Mouse (Mus musculus): ENCODE measurements around the gene Kdm4b. TPM values are rescaled to one million over a fixed set of nuclear protein-coding genes. Genes with fewer than 3 reads are reported as not detected.

The Kdm4b gene
- polyA plus RNA-seq, 1 experiment from 2014 or later, result 75.1 TPM

- Histone ChIP-seq H3K4me3 (no peak overlapping the region), H3K4me2 (replicated peaks) (no peak overlapping the region), H3K4me1 (peaks cover 50% of the 10 kb centered on the region), H3K9me3 (no peaks in the 10 kb centered on the region), H3K9ac (replicated peaks) (no peak overlapping the region), H3K36me3 (no peaks in the 10 kb centered on the region), H3K27me3 (no peaks in the 10 kb centered on the region), H3K27ac (replicated peaks) (no peak overlapping the region)
- no peak for ATAC-seq (ENCODE audit: low FRiP score, low read depth)
Observed at GRCm38 (mm10) chr17:56329267-56329666, 3.4 kb downstream of the Kdm4b start.

GRCm38 (mm10) chr17:56330345-56330744 is 4.5 kb downstream of the Kdm4b start:
- WGBS, result 77% methylated on average over 3 of the region's 3 CpGs
- Histone ChIP-seq H3K4me1 (peaks cover 45% of the 10 kb centered on the region), H3K9ac (replicated peaks) (no peak overlapping the region), H3K4me3 (no peak overlapping the region), H3K27ac (replicated peaks) (no peak overlapping the region), H3K27me3 (no peaks in the 10 kb centered on the region), H3K4me2 (replicated peaks) (no peak overlapping the region), H3K9me3 (no peaks in the 10 kb centered on the region), H3K36me3 (0 out of 2 replicates have a peak, but pooled peaks cover 3% of the 10 kb centered on the region)
- ATAC-seq (ENCODE audit: low FRiP score, low read depth), result no peak

GRCm38 (mm10) chr17:56331256-56331655 is 5.4 kb downstream of the Kdm4b start:
- H3K4me2 ChIP-seq (replicated peaks), result no peak overlapping the region
- H3K4me3 ChIP-seq, result no peak overlapping the region
- H3K9ac ChIP-seq (replicated peaks), result no peak overlapping the region
- H3K4me1 ChIP-seq, result peaks cover 44% of the 10 kb centered on the region
- no peak overlapping the region for H3K27ac ChIP-seq (replicated peaks)
- ATAC-seq (ENCODE audit: low FRiP score, low read depth), result no peak
- no peaks in the 10 kb centered on the region for H3K27me3 ChIP-seq
- H3K36me3 ChIP-seq, result 0 out of 2 replicates have a peak, but pooled peaks cover 3% of the 10 kb centered on the region
- H3K9me3 ChIP-seq, result no peaks in the 10 kb centered on the region

GRCm38 (mm10) chr17:56332987-56333386 is 7.1 kb downstream of the Kdm4b start:
- no peak overlapping the region for H3K9ac ChIP-seq (replicated peaks)
- H3K36me3 ChIP-seq, result 0 out of 2 replicates have a peak, but pooled peaks cover 3% of the 10 kb centered on the region
- ATAC-seq (ENCODE audit: low FRiP score, low read depth), result peak; percentile 27; the same call in 1 of the 2 replicates
- H3K27me3 ChIP-seq, result no peaks in the 10 kb centered on the region
- H3K4me2 ChIP-seq (replicated peaks), result no peak overlapping the region
- H3K9me3 ChIP-seq, result no peaks in the 10 kb centered on the region
- 0 out of 2 replicates have a peak overlapping the region, but pooled peaks have one; percentile 2 for H3K27ac ChIP-seq (replicated peaks)
- H3K4me1 ChIP-seq, result peaks cover 35% of the 10 kb centered on the region
- WGBS, result 41% methylated on average over 8 of the region's 8 CpGs
- no peak overlapping the region for H3K4me3 ChIP-seq

- Histone ChIP-seq H3K4me2 (replicated peaks) (no peak overlapping the region), H3K4me3 (no peak overlapping the region), H3K4me1 (peaks cover 6% of the 10 kb centered on the region), H3K27me3 (no peaks in the 10 kb centered on the region), H3K27ac (replicated peaks) (no peak overlapping the region), H3K9ac (replicated peaks) (0 out of 2 replicates have a peak overlapping the region, but pooled peaks have one; percentile 4), H3K9me3 (no peaks in the 10 kb centered on the region), H3K36me3 (0 out of 2 replicates have a peak, but pooled peaks cover 3% of the 10 kb centered on the region)
- no peak for ATAC-seq (ENCODE audit: low FRiP score, low read depth)
- WGBS, result 70% methylated on average over 4 of the region's 4 CpGs
Observed at GRCm38 (mm10) chr17:56337190-56337589, 11.3 kb downstream of the Kdm4b start.

GRCm38 (mm10) chr17:56337791-56338190 is 11.9 kb downstream of the Kdm4b start:
- H3K27me3 ChIP-seq, result no peaks in the 10 kb centered on the region
- H3K4me3 ChIP-seq, result no peak overlapping the region
- H3K9me3 ChIP-seq, result no peaks in the 10 kb centered on the region
- peaks cover 6% of the 10 kb centered on the region for H3K4me1 ChIP-seq
- 0 out of 2 replicates have a peak, but pooled peaks cover 3% of the 10 kb centered on the region for H3K36me3 ChIP-seq
- no peak overlapping the region for H3K27ac ChIP-seq (replicated peaks)
- H3K4me2 ChIP-seq (replicated peaks), result no peak overlapping the region
- H3K9ac ChIP-seq (replicated peaks), result 0 out of 2 replicates have a peak overlapping the region, but pooled peaks have one; percentile 4
- 95% methylated on average over 6 of the region's 6 CpGs for WGBS
- ATAC-seq (ENCODE audit: low FRiP score, low read depth), result no peak

- Histone ChIP-seq H3K36me3 (0 out of 2 replicates have a peak, but pooled peaks cover 3% of the 10 kb centered on the region), H3K4me3 (no peak overlapping the region), H3K9me3 (no peaks in the 10 kb centered on the region), H3K4me2 (replicated peaks) (no peak overlapping the region), H3K4me1 (peaks cover 6% of the 10 kb centered on the region), H3K9ac (replicated peaks) (no peak overlapping the region), H3K27ac (replicated peaks) (no peak overlapping the region), H3K27me3 (no peaks in the 10 kb centered on the region)
- 52% methylated on average over 4 of the region's 4 CpGs for WGBS
- no peak for ATAC-seq (ENCODE audit: low FRiP score, low read depth)
Observed at GRCm38 (mm10) chr17:56338909-56339308, 13.0 kb downstream of the Kdm4b start.

- ATAC-seq (ENCODE audit: low FRiP score, low read depth), result no peak
- no peak overlapping the region for H3K4me3 ChIP-seq
Observed at GRCm38 (mm10) chr17:56340717-56341116, 14.9 kb downstream of the Kdm4b start.

GRCm38 (mm10) chr17:56343466-56343865 is 17.6 kb downstream of the Kdm4b start:
- H3K9ac ChIP-seq (replicated peaks), result no peak overlapping the region
- ATAC-seq (ENCODE audit: low FRiP score, low read depth), result no peak
- H3K36me3 ChIP-seq, result 0 out of 2 replicates have a peak, but pooled peaks cover 9% of the 10 kb centered on the region
- WGBS, result 80% methylated on average over 3 of the region's 3 CpGs
- H3K9me3 ChIP-seq, result no peaks in the 10 kb centered on the region
- H3K4me3 ChIP-seq, result no peak overlapping the region
- peaks cover 11% of the 10 kb centered on the region for H3K4me1 ChIP-seq
- no peaks in the 10 kb centered on the region for H3K27me3 ChIP-seq
- H3K4me2 ChIP-seq (replicated peaks), result no peak overlapping the region
- no peak overlapping the region for H3K27ac ChIP-seq (replicated peaks)

More at GRCm38 (mm10) chr17:56340717-56341116, 14.9 kb downstream of the Kdm4b start:
- Histone ChIP-seq H3K4me2 (replicated peaks) (no peak overlapping the region), H3K27ac (replicated peaks) (no peak overlapping the region), H3K4me1 (peaks cover 6% of the 10 kb centered on the region), H3K27me3 (no peaks in the 10 kb centered on the region), H3K9ac (replicated peaks) (no peak overlapping the region), H3K36me3 (0 out of 2 replicates have a peak, but pooled peaks cover 9% of the 10 kb centered on the region), H3K9me3 (no peaks in the 10 kb centered on the region)

GRCm38 (mm10) chr17:56345364-56345763 is 19.5 kb downstream of the Kdm4b start:
- no peak for ATAC-seq (ENCODE audit: low FRiP score, low read depth)
- peaks cover 10% of the 10 kb centered on the region for H3K4me1 ChIP-seq
- H3K9me3 ChIP-seq, result no peaks in the 10 kb centered on the region
- H3K27ac ChIP-seq (replicated peaks), result no peak overlapping the region
- H3K27me3 ChIP-seq, result no peaks in the 10 kb centered on the region
- no peak overlapping the region for H3K9ac ChIP-seq (replicated peaks)
- no peak overlapping the region for H3K4me2 ChIP-seq (replicated peaks)
- no peak overlapping the region for H3K4me3 ChIP-seq
- WGBS, result 79% methylated on average over 2 of the region's 2 CpGs
- H3K36me3 ChIP-seq, result 0 out of 2 replicates have a peak, but pooled peaks cover 9% of the 10 kb centered on the region

- H3K9me3 ChIP-seq, result no peaks in the 10 kb centered on the region
- H3K9ac ChIP-seq (replicated peaks), result no peak overlapping the region
- no peak overlapping the region for H3K4me3 ChIP-seq
- H3K27ac ChIP-seq (replicated peaks), result no peak overlapping the region
- 70% methylated on average over 4 of the region's 4 CpGs for WGBS
- peaks cover 10% of the 10 kb centered on the region for H3K4me1 ChIP-seq
- no peak for ATAC-seq (ENCODE audit: low FRiP score, low read depth)
- no peaks in the 10 kb centered on the region for H3K27me3 ChIP-seq
- H3K36me3 ChIP-seq, result peaks cover 27% of the 10 kb centered on the region
- no peak overlapping the region for H3K4me2 ChIP-seq (replicated peaks)
Observed at GRCm38 (mm10) chr17:56348128-56348527, 22.3 kb downstream of the Kdm4b start.

- Histone ChIP-seq H3K9ac (replicated peaks) (0 out of 2 replicates have a peak overlapping the region, but pooled peaks have one; percentile 15), H3K36me3 (peaks cover 32% of the 10 kb centered on the region), H3K27ac (replicated peaks) (0 out of 2 replicates have a peak overlapping the region, but pooled peaks have one; percentile 35), H3K27me3 (no peaks in the 10 kb centered on the region), H3K9me3 (no peaks in the 10 kb centered on the region), H3K4me2 (replicated peaks) (no peak overlapping the region), H3K4me1 (peaks cover 10% of the 10 kb centered on the region), H3K4me3 (no peak overlapping the region)
- no peak for ATAC-seq (ENCODE audit: low FRiP score, low read depth)
Observed at GRCm38 (mm10) chr17:56348586-56348985, 22.7 kb downstream of the Kdm4b start.

- Histone ChIP-seq H3K36me3 (peaks cover 43% of the 10 kb centered on the region), H3K27ac (replicated peaks) (no peak overlapping the region), H3K9me3 (no peaks in the 10 kb centered on the region), H3K4me1 (peaks cover 10% of the 10 kb centered on the region), H3K27me3 (no peaks in the 10 kb centered on the region), H3K9ac (replicated peaks) (no peak overlapping the region), H3K4me2 (replicated peaks) (no peak overlapping the region), H3K4me3 (no peak overlapping the region)
- ATAC-seq (ENCODE audit: low FRiP score, low read depth), result peak; percentile 24
- whole genome bisulfite sequencing, result 33% methylated on average over 2 of the region's 2 CpGs
Observed at GRCm38 (mm10) chr17:56350694-56351093, 24.8 kb downstream of the Kdm4b start.

All from midbrain, embryonic 12.5 days (tissue).